Mouse (Mus musculus) lung, embryonic 15.5 days (tissue): ENCODE data around the gene Zfand4. TPM values are rescaled to one million over a fixed set of nuclear protein-coding genes. Genes with fewer than 3 reads are reported as not detected.
"Not testable (repeated sequence)": the region's sequence is repeated elsewhere in the genome, so short reads cannot be mapped to it uniquely, and the experiment has no call there.

Experiments
- ATAC-seq: fragments of 200-750 bp; cut with Nextera tagmentation; 2 replicates; pipeline ENCODE4 v1.8.0; 2017; ENCODE audit warnings: moderate number of reproducible peaks, borderline replicate concordance; ENCODE audit not compliant: low FRiP score, low TSS enrichment; ENCODE audit errors: extremely low read depth
- H3K27ac ChIP-seq: fragments of 300-500 bp; sonication (generic); 2 replicates; pipeline ENCODE4 v1.5.1; 2015; ENCODE audit warnings: moderate library complexity, mild to moderate bottlenecking, inconsistent platforms
- H3K27me3 ChIP-seq: fragments of 300-500 bp; sonication (generic); 2 replicates; pipeline ENCODE4 v1.6.1; 2015; ENCODE audit warnings: inconsistent platforms
- H3K36me3 ChIP-seq: fragments of 300-500 bp; sonication (generic); 2 replicates; pipeline ENCODE4 v1.6.1; 2015; ENCODE audit warnings: inconsistent platforms
- H3K4me1 ChIP-seq: fragments of 300-500 bp; sonication (generic); 2 replicates; pipeline ENCODE4 v1.6.1; 2015; ENCODE audit warnings: inconsistent platforms
- H3K4me2 ChIP-seq: fragments of 300-500 bp; sonication (generic); 2 replicates; pipeline ENCODE4 v1.6.1; 2015; ENCODE audit warnings: inconsistent platforms, mild to moderate bottlenecking, moderate library complexity
- H3K4me3 ChIP-seq: fragments of 300-500 bp; sonication (generic); 2 replicates; pipeline ENCODE4 v1.5.1; 2015; ENCODE audit warnings: mild to moderate bottlenecking, inconsistent platforms
- H3K9ac ChIP-seq: fragments of 300-500 bp; sonication (generic); 2 replicates; pipeline ENCODE4 v1.6.1; 2015; ENCODE audit warnings: inconsistent platforms
- H3K9me3 ChIP-seq: fragments of 300-500 bp; sonication (generic); 2 replicates; pipeline ENCODE4 v1.6.1; 2016; ENCODE audit warnings: inconsistent platforms
- WGBS: fragments of 180-500 bp; shearing (Covaris S2); methylation state at CpG from one replicate; pipeline ENCODE4 v1.1.7; 2015; 5-methylcytosine and 5-hydroxymethylcytosine counted together
- polyA plus RNA-seq: library from polyadenylated mRNA; unstranded; fragments of >200 nt; fragmentation: Nextera tagmentation; extraction: Ambion mirVana; gene quantifications from 2 replicates; pipeline ENCODE4 v1.2.1, GENCODE M21; 2015

The Zfand4 gene
- polyA plus RNA-seq = 6.3 and 6.5 TPM in 2 replicates

DNA sequence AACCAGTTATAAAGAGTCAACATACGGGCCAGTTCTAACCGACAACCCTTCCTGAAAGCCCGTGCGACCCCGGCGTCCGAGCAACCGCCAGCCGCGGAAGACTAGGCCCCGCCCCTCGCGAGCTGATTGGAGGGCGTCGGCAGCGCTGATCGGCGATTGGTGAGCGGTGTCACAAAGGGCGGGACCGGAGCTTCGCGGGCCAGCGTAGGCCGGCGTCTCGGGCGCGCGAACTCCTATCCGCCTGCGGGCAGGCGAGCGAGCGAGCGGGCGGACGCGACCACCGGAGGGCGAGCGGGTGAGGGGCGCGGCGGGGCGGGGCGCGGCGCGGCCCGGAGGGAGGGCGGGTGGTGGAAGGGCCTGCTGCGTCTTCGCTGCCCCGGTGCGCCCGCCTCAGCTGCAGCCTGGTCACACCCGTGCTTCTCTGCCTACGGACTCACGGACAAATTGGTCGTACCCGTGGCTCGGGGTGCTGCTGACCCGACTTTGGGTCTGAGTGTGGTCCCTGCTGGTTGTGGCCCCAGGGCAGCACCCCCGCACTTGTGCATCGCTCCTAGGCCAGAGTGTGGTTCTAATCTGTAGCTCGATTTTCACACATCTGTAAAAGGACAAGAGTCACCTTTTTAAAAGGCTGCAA is at the start of gene Zfand4:
TSS of gene Zfand4 (plus strand) at position 205 of the 634 bp plus-strand sequence.
- H3K9me3 ChIP-seq = no peaks in the 10 kb centered on the region
- H3K9ac ChIP-seq = peak within 1 kb of the TSS; percentile 71
- peak within 1 kb of the TSS; percentile 38; the same call in 1 of the 2 replicates for H3K27ac ChIP-seq
- peaks cover 12% of the 10 kb centered on the region; the same call in 1 of the 2 replicates for H3K4me1 ChIP-seq
- WGBS = under 1% methylated on average over 65 of the region's 67 CpGs
- peaks cover 8% of the 10 kb centered on the region; the same call in 1 of the 2 replicates for H3K36me3 ChIP-seq
- H3K27me3 ChIP-seq = no peaks in the 10 kb centered on the region
- peak; percentile 98 for ATAC-seq
- peak within 1 kb of the TSS; percentile 64 for H3K4me3 ChIP-seq
- peak within 1 kb of the TSS; percentile 66 for H3K4me2 ChIP-seq

DNA sequence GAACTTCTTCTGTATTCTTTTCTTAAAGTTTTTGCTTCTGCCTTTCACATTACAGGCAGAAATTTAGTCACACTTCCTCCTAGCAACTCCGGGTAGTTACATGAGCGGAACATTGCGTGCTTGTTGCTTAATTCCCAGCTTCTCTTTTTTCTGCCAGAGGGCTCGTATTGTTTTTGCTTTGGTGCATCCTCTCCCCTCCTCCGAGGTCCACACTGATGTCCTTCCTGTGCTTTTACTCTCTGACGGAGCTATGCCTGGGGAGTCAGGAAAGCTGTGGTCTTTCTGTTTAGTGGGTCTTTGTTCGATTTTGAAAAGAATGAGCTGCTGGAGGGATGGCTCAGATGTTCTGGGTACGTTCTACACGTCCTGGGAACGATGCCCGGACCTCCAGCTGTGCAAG is 36.3 kb upstream of the Zfand4 start:
- H3K4me3 ChIP-seq = no peak overlapping the region
- no peak overlapping the region for H3K4me2 ChIP-seq
- no peaks in the 10 kb centered on the region for H3K27me3 ChIP-seq
- no peaks in the 10 kb centered on the region for H3K9me3 ChIP-seq
- no peak overlapping the region for H3K27ac ChIP-seq
- H3K9ac ChIP-seq = no peak overlapping the region
- peak; percentile 46; the same call in 1 of the 2 replicates for ATAC-seq
- peaks cover 55% of the 10 kb centered on the region for H3K36me3 ChIP-seq
- WGBS = 72% methylated on average over 11 of the region's 11 CpGs
- H3K4me1 ChIP-seq = no peaks in the 10 kb centered on the region

DNA sequence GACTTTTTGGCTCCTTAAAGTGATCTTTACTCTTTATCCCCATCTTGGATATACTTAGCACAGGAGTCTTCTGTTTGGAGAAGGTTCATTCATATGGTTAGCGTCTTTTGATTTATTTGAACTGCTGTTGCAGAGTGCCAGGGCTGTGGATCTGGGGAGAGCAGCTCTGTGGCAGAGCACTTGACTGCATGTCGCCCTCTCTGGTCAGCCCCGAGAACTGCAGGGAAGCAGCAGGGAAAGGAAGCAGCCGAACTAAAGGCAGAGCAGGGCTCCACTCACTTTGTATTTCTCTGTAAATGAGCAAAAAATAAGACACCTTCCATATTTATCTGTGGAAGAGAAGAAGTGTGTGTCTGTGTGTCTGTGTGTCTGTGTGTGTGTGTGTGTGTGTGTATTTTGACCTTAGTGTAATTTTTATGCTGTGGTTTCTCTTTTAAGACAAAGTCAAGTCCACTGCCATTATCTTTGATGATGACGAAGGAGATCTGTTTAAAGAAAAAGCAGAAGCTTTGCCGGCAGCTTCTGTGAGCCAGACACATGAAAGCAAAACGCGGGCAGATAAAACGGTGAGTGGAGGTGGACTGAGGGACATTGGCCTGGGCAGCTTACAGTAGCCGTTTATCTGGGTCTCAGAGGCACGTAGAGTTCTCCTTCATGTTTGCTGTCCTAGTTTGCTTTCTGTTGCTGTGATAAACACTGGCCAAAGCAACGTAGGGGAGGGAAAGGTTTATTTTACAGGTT is 35.1 kb upstream of the Zfand4 start:
- Histone ChIP-seq H3K4me3 (no peak overlapping the region), H3K9me3 (no peaks in the 10 kb centered on the region), H3K27ac (no peak overlapping the region), H3K4me2 (no peak overlapping the region), H3K4me1 (no peaks in the 10 kb centered on the region), H3K27me3 (no peaks in the 10 kb centered on the region), H3K9ac (no peak overlapping the region), H3K36me3 (peaks cover 52% of the 10 kb centered on the region)
- 0 out of 2 replicates have a peak, but pooled peaks have one; percentile 14 for ATAC-seq
- 62% methylated on average over 12 of the region's 12 CpGs for WGBS

DNA sequence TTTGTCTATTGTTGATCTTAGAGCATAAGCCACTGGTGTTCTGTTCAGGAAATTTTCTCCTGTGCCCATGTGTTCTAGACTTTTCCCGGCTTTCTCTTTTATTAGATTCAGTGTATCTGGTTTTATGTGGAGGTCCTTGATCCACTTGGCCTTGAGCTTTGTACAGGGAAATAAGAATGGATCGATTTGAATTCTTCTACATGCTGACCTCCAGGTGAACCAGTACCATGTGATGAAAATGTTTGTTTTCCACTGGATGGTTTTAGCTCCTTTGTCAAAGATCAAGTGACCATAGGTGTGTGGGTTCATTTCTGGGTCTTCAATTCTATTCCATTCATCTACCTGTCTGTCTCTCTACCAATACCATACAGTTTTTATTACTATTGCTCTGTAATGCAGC is 29.2 kb upstream of the Zfand4 start:
- H3K27ac ChIP-seq, H3K4me2 ChIP-seq, H3K4me1 ChIP-seq, H3K9me3 ChIP-seq, ATAC-seq, H3K27me3 ChIP-seq, H3K4me3 ChIP-seq, H3K9ac ChIP-seq: not testable (repeated sequence)
- 89% methylated on average over 2 of the region's 2 CpGs for WGBS
- H3K36me3 ChIP-seq = peaks cover 46% of the 10 kb centered on the region

DNA sequence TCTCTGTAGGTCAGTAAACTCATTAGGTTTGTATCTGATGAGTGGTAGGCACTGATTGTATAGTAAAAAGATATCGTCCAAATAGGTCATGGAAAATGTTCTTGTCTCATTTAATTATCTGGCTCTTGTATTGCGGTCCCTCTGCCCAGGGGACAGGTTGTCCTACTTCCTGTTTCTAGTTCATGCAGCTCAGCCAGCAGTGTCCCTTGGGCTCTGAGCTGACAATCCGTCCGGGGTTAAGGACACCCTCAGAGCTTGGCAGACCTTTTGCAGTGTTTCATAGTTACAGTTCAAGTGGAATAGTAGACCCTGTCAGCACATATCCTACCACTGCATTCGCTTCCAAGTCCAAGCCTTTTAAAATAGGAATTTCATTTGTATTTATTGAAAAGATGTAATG is 28.7 kb upstream of the Zfand4 start:
- no peak overlapping the region for H3K4me2 ChIP-seq
- ATAC-seq = no peak
- 96% methylated on average over 5 of the region's 5 CpGs for WGBS

DNA sequence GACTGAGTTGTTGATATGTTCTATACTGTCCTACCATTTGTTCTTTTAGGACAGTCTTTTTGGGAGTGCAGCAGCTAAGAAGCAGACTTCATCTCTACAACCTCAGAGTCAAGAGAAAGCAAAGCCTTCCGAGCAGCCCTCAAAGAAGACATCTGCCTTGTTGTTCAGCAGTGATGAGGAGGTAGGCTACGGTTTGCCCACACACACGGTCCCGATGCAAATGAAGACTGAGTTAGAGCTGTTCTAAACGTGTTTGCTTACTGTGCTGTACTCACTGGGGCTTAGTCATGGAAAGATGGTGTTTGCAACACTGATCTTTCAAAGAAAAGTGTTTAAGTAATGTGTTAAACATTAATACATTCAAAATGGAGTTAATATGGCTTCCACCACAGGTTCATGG is 25.9 kb upstream of the Zfand4 start:
- no peaks in the 10 kb centered on the region for H3K4me1 ChIP-seq
- no peak overlapping the region for H3K9ac ChIP-seq
- H3K36me3 ChIP-seq = peaks cover 37% of the 10 kb centered on the region
- no peak overlapping the region for H3K4me3 ChIP-seq
- WGBS = 86% methylated on average over 5 of the region's 5 CpGs
- no peak for ATAC-seq
- H3K27ac ChIP-seq = no peak overlapping the region
- H3K27me3 ChIP-seq = no peaks in the 10 kb centered on the region
- H3K9me3 ChIP-seq = no peaks in the 10 kb centered on the region
- no peak overlapping the region for H3K4me2 ChIP-seq

More for the DNA sequence above, 28.7 kb upstream of the Zfand4 start:
- Histone ChIP-seq H3K27me3 (no peaks in the 10 kb centered on the region), H3K4me3 (no peak overlapping the region), H3K9me3 (no peaks in the 10 kb centered on the region), H3K36me3 (peaks cover 45% of the 10 kb centered on the region), H3K27ac (no peak overlapping the region), H3K4me1 (no peaks in the 10 kb centered on the region), H3K9ac (no peak overlapping the region)

DNA sequence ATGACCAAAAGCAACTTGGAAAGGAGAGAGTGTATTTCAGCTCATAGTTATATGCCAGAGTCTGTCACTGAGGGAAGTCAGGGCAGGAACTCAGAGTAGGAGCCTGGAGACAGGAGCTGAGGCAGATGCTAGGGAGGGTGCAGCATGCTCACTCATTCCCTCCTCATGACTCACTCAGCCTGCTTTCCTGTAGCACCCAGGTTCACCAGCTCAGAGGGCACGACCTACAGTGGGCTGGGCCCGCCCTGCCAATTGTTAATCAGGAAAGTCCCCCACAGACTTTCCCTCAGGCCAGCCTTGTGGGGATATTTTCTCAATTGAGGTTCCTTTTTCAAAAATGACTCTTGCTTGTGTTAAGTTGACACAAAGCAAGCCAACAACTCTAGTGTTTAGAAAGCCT is 23.7 kb upstream of the Zfand4 start:
- 93% methylated on average over 2 of the region's 2 CpGs for WGBS
- Histone ChIP-seq H3K36me3 (peaks cover 45% of the 10 kb centered on the region), H3K4me2 (no peak overlapping the region), H3K27me3 (no peaks in the 10 kb centered on the region), H3K4me1 (no peaks in the 10 kb centered on the region), H3K27ac (no peak overlapping the region), H3K4me3 (no peak overlapping the region), H3K9me3 (no peaks in the 10 kb centered on the region), H3K9ac (no peak overlapping the region)
- ATAC-seq = no peak

DNA sequence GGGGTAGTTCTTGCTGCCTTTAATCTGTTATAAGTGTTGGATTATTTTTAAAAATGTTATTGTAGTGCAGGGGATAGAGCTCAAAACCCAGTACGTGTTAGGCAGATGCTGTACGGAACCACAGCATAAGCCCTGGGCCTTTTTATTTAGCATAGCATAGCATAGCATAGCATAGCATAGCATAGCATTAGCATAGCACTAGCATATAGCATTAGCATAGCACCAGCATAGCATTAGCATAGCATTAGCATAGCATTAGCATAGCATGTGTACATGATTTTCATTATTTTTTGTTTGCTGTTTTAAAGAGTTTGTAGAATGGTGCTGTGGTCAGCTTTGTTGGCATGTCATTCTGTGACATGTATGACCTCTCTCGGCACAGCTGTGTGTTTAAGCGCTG is 4.4 kb upstream of the Zfand4 start:
- H3K27me3 ChIP-seq = no peaks in the 10 kb centered on the region
- H3K9ac ChIP-seq = no peak overlapping the region
- H3K36me3 ChIP-seq = peaks cover 22% of the 10 kb centered on the region
- ATAC-seq = no peak
- no peaks in the 10 kb centered on the region for H3K4me1 ChIP-seq
- 90% methylated on average over 4 of the region's 4 CpGs for WGBS
- no peak overlapping the region for H3K4me3 ChIP-seq
- H3K4me2 ChIP-seq = no peak overlapping the region
- no peak overlapping the region for H3K27ac ChIP-seq
- H3K9me3 ChIP-seq = no peaks in the 10 kb centered on the region

DNA sequence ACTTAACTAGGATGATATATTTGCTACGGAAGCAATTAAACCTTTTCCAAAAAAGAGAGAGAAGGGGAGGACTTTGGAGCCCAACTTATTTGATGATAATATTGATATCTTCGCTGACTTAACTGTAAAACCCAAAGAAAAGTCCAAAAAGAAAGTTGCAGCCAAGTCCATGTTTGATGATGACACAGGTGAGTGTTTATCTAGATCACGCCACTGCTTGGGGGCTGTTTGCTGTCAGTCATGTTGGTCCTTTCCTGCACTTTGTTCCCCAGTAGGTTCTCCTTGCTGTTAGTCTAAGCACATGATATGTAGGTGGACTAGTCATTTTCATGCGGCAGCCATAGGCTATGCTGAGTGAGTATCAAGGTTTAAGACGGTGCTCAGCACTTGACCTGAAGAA is 3.5 kb upstream of the Zfand4 start:
- H3K9me3 ChIP-seq = no peaks in the 10 kb centered on the region
- peaks cover 15% of the 10 kb centered on the region for H3K36me3 ChIP-seq

DNA sequence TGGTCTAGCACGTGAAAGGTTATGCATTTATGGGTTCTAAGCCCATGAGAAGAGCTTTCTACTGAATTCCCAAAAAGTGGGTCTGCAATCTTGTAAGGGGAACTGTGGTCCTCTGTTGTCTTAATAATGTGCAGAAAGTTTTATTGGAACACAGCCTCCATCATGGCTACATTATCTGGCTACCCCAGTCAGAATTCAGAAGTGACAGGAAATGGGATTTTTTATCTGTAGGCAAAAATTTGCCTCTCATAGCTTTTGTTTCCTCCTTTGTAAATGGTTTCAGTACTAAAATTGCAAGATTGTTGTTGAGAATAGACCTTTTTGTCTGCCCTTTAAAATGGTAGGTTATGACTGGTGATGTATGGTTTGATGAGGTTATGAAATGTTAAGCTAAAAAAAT is 1.2 kb upstream of the Zfand4 start:
- ATAC-seq = no peak
- WGBS = 90% methylated on average over 1 of the region's 1 CpGs

More for the DNA sequence above, 3.5 kb upstream of the Zfand4 start:
- H3K27ac ChIP-seq = no peak overlapping the region
- no peaks in the 10 kb centered on the region for H3K27me3 ChIP-seq
- no peak overlapping the region for H3K9ac ChIP-seq
- ATAC-seq = no peak
- 0 out of 2 replicates have a peak, but pooled peaks cover 5% of the 10 kb centered on the region for H3K4me1 ChIP-seq
- H3K4me3 ChIP-seq = no peak overlapping the region
- H3K4me2 ChIP-seq = no peak overlapping the region
- 87% methylated on average over 5 of the region's 5 CpGs for WGBS

DNA sequence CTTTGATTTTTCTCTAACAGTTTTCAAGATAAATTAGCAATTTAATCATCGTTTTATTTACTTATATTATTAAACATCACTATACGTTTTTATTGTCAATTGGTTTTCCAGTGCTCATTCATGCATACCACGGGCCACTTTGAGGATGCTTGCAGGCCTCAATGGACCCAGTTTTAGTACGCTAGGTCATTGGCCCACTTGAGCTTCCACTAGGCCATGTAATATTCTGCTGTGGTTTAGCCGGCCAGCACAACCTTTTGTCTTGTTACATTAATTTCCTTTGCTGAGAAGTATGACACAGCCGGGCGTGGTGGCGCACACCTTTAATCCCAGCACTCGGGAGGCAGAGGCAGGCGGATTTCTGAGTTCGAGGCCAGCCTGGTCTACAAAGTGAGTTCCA is 814 bp downstream of the Zfand4 start:
- Histone ChIP-seq H3K4me2 (peak overlapping the region; percentile 66), H3K9ac (no peak overlapping the region), H3K9me3 (no peaks in the 10 kb centered on the region), H3K27ac (no peak overlapping the region), H3K4me3 (peak overlapping the region; percentile 64; the same call in 1 of the 2 replicates), H3K27me3 (no peaks in the 10 kb centered on the region), H3K4me1 (peaks cover 12% of the 10 kb centered on the region; the same call in 1 of the 2 replicates), H3K36me3 (peaks cover 8% of the 10 kb centered on the region; the same call in 1 of the 2 replicates)
- 77% methylated on average over 11 of the region's 11 CpGs for WGBS
- no peak for ATAC-seq

More for the DNA sequence above, 1.2 kb upstream of the Zfand4 start:
- Histone ChIP-seq H3K27ac (no peak overlapping the region), H3K9me3 (no peaks in the 10 kb centered on the region), H3K36me3 (peaks cover 8% of the 10 kb centered on the region; the same call in 1 of the 2 replicates), H3K9ac (no peak overlapping the region), H3K27me3 (no peaks in the 10 kb centered on the region), H3K4me1 (peaks cover 12% of the 10 kb centered on the region; the same call in 1 of the 2 replicates), H3K4me2 (no peak overlapping the region), H3K4me3 (no peak overlapping the region)

DNA sequence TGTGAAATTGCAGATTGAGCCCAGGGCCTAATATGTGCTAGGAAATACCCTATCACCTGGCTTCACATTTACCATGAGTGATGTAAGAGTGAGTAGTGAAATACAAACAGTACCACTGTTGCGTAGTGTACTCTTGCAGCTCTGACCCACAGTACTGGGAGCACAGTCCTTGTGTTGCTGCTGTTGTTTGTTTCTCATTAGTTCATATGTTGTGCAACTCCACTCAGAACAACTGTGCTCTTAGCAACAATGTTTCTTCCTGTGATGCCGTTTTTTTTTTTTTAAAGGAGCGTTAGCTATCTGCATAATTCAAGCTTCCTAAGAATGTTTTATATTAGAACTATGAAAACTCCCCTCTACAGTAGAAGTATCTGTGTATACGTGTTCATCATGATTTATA is 1.6 kb downstream of the Zfand4 start:
- H3K4me1 ChIP-seq = peaks cover 12% of the 10 kb centered on the region; the same call in 1 of the 2 replicates
- H3K36me3 ChIP-seq = peaks cover 8% of the 10 kb centered on the region; the same call in 1 of the 2 replicates
- H3K27ac ChIP-seq = no peak overlapping the region
- no peak overlapping the region for H3K4me3 ChIP-seq
- no peaks in the 10 kb centered on the region for H3K9me3 ChIP-seq
- WGBS = 61% methylated on average over 4 of the region's 4 CpGs
- no peak overlapping the region for H3K9ac ChIP-seq
- ATAC-seq = no peak
- 0 out of 2 replicates have a peak overlapping the region, but pooled peaks have one; percentile 6 for H3K4me2 ChIP-seq
- H3K27me3 ChIP-seq = no peaks in the 10 kb centered on the region
